Mouse (Mus musculus): ENCODE results near the gene Tbc1d7. TPM values are rescaled to one million over a fixed set of nuclear protein-coding genes. Genes with fewer than 3 reads are reported as not detected.

The Tbc1d7 gene
- total RNA-seq, 2 experiments from 2014 or later, result 35.0 to 39.7 TPM

Other genes starting within 250 kb of the Tbc1d7 start
- gene Gfod1, start 132.7 kb upstream of the Tbc1d7 start, total RNA-seq (2021), result 10 to 100 TPM; 59.1 to 69.9 TPM
- 10 to 100 TPM; 16.3 to 18.7 TPM for gene Sirt5, start 194.0 kb upstream of the Tbc1d7 start, total RNA-seq (2021)
- gene Nol7, start 226.9 kb upstream of the Tbc1d7 start, total RNA-seq (2021), result 10 to 100 TPM; 78.5 to 80.1 TPM

Measured in left cerebral cortex, postnatal 14 days (tissue).